Mouse (Mus musculus) layer of hippocampus, adult 8-10 months (tissue): ENCODE measurements around the gene 4930415O20Rik. TPM values are rescaled to one million over a fixed set of nuclear protein-coding genes. Genes with fewer than 3 reads are reported as not detected.
"Not testable (repeated sequence)": the region's sequence is repeated elsewhere in the genome, so short reads cannot be mapped to it uniquely, and the experiment has no call there.

Experiments
- DNase-seq, 2 experiments: peaks; one replicate each; pipeline ENCODE4 v3.0.0; 2022; ENCODE audit warnings: low spot score in 2 of 2
- total RNA-seq, 4 experiments: library from RNA; stranded (reverse); gene quantifications; 2 replicates each; pipeline ENCODE4 v1.2.4; 2022

Gene 4930415O20Rik
- total RNA-seq, 4 experiments from 2014 or later = not detected

DNA sequence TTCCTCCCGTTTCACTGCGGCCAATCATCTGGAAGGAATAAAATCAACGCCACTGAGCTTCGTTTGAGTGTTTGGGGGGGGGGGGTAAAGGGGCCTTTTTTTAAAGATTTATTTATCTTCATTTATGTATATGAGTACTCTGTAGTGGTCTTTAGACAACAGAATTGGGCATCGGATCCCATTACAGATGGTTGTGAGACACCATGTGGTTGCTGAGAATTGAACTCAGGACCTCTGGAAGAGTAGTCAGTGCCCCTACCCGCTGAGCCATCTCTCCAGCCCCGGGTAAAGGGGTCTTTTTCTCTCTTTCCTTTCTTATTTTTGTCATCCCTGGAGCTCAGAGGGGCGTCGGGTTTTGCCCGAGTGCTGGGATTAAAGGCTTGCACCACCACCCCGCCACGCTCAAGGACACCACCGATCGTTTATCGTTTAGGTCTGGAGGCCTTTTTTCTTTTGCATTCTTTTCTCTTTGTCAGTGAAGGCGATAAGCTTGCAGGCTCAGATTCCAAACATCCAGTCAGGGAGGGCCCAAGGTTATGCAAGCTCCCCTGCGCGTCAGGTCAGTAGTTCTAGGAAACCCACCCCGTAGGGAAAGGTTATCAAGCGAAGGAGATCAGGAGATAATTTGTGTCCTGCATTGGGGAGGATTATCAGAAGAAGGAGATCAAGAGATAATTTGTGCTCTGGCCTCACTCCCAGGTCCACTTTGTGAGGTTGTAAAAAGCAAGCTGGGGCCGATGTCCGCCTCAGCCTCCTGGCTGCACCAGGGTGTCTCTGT, 2.4 kb upstream of the 4930415O20Rik start:
- no peak for DNase-seq

DNA sequence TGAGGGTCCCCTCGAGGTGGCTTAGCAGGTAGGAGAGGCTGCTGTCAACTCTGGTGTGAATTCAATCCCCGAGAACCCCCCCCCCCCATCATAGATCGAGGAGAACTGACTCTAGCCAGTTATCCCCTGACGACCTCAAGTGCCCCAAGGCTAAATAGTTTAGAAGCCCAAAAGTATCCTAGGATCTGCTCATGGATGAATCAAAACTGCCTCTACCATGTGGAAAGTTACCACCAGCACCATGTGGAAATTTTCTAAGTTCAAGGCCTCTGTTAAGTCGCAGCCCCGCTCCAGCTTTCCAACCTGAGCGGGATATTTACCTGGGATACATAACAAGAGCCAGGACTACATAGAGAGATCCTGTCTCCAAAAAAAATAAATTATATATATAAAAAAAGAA, 1.6 kb upstream of the 4930415O20Rik start:
- no peak for DNase-seq

DNA sequence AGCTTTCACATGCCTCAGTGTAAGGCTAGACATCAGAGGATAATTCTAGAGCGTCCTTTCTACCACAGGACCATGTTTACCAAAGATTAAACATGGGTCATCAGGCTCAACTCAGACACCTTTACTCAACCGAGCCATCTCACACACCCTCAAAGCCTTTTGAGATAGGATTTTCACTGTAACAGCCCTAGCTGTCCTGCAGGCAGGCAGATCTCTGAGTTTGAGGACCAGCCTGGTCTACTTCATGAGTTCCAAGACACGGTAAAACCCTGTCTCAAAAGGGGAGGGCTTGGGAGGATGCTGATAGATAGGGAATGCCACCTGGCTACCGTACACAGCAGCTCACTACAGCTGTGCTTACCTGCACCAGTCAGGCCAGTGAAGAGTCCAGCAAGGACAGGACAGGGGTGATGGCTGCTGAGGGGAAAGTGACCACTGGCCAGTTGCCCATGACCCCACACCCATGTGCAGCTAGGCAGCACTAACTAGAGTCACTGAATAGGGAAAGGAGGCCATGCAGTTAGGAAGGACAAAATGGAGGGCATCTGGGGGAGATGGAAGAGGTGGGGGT, 924 bp upstream of the 4930415O20Rik start:
- DNase-seq = no peak

DNA sequence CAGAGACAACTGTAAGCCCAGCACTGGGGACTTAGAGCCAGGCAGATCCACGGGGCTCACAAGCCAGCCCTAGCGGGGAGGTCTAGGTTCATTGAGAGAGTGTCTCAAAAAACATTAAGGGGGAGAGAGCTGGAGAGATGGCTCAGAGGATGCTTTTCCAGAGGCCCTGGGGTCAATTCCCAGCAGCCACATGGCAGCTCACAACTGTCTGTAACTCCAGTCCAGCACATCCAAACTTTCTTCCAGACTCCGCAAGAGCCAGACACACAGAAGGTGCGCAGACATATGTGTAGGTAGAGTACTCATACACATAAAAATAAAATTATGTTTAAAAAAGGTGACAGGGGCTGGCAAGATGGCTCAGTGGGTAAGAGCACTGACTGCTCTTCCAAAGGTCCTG, 2.5 kb downstream of the 4930415O20Rik start:
- DNase-seq = no peak

DNA sequence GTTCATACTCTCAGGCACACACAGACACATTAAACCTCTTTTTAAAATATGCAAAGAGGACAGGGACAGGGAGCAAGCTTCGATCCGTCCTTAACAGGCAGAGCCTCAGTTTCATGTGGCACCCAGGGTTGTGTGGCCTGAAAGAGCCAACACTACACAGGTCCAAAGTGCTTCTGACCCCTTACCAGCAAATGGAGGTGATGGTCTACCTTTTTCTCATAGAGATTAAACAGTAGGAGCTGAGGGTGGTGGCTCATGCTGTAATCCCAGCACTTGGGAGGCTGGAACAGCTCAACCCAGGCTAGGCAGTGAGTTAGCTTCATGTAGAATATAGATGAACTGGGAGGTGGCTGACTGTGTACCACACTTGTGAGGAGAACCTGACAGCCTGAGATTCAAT, 8.5 kb downstream of the 4930415O20Rik start:
- no peak for DNase-seq

DNA sequence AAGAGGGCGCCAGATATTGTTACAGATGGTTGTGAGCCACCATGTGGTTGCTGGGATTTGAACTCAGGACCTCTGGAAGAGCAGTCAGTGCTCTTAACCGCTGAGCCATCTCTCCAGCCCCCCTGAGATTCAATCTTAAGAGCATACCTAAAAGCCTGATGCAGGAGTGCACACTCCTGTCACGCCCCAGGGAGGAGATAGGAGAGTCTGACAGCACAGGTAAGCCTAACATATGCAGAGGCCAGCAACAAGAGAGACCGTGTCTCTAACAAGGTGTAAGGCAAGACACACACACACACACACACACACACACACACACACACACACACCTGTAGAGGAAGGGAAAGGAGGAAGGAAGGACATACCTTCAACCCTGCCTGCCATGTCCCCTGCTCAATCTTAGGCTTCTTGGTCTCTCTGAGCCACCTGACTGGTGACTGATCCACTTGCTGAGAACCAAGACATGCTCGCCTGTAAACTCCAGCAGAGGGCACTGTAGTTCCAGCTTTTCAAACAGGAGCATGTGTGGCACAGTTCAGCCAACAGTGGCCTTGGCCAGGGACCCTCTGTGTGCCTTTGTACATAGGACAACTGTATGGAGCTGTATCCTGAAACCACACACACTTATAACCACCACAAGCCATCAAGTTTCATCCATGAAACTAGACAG, 9.1 kb downstream of the 4930415O20Rik start:
- peak; percentile 71 to 79 for DNase-seq

DNA sequence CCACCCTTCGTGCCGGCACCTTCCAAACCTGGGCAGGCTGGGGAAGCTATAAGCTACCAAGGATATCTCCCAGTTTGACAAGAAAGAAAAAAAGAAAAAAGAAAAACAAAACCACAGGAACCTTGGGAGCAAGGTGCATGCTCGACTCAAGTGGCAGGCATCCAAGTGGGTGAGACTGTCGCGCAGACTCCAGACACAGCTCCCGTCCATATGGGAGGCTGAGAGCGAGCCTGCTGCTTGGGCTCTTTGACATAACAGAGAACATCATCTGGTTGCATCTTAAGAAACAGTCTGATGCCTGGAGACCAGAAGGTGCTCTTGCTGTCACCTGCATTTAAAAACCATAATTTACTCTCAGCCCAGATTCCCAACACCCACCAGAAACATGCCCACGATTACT, 11.6 kb downstream of the 4930415O20Rik start:
- DNase-seq = peak in 1 of 2 experiments; percentile 44

DNA sequence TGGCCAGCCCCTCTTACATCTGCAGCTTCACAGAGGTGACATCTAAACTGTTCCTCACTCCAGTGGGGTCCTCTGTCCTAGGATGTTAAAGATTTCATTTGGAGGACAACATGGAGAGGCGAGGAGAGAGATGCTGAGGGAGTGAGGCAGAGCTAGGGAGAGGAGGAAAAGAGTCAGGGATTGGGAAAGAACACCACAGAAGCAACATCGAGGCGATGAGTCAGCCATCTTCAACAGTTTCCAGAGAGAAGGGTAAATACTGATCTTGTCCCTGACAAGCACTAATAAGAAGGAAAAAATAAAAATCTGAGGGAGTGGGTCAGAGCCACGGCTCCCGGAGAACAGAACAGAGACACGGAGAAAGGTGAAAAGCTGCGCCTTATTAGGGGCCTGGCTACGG, 12.2 kb downstream of the 4930415O20Rik start:
- no peak for DNase-seq

DNA sequence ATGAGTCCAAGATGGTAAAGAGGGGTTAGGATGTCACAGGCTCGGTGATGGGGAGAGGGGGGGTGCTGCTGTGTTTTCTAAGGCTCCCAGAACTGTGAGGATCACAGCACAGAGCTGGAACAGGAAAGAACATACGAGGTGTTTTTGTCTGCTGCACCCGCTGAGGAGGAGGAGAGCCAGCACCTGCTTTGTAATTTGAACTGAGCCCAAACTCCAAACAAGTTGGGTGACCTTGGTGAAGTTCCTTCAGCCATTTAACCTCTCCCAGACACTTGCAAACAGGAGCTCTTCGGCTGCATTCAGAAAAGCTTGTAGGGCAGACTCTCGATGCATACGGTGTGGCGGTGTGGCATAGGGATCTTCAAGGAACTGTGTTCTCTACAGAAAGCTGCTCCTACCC, 14.6 kb downstream of the 4930415O20Rik start:
- DNase-seq = no peak

DNA sequence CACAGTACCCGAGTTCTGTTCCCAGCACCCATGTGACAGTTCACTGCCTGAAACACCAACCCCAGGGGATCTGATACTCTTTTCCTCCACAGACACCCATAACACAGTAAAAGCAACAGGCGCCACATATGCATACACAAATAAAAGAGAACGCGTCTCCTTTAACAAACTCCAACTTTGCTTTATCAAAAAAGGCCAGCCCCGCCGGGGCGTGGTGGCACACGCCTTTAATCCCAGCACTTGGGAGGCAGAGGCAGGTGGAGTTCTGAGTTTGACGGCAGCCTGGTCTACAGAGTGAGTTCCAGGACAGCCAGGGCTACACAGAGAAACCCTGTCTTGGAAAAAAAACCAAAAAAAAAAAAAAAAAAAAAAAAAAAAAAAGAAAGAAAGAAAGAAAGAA, 15.3 kb downstream of the 4930415O20Rik start:
- not testable (repeated sequence) for DNase-seq

DNA sequence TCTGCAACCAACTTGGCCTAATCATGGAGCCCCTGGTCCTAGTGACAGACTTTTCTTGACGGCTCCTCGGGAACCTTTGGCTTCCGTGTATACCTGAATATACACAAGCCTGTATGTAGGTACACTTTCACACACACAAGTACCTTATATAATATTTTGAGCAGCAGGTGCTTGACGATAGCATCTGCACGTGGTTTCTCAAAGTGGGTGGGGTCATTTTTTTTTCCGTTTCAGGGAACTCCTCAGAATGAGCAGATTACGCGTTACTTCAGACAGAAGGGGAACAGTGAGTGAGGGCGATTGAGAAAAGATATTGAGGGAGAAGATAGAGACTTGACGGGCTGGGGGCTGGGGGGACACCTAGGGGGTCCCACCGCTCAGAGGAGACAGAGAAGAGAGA, 16.9 kb downstream of the 4930415O20Rik start:
- DNase-seq = no peak

DNA sequence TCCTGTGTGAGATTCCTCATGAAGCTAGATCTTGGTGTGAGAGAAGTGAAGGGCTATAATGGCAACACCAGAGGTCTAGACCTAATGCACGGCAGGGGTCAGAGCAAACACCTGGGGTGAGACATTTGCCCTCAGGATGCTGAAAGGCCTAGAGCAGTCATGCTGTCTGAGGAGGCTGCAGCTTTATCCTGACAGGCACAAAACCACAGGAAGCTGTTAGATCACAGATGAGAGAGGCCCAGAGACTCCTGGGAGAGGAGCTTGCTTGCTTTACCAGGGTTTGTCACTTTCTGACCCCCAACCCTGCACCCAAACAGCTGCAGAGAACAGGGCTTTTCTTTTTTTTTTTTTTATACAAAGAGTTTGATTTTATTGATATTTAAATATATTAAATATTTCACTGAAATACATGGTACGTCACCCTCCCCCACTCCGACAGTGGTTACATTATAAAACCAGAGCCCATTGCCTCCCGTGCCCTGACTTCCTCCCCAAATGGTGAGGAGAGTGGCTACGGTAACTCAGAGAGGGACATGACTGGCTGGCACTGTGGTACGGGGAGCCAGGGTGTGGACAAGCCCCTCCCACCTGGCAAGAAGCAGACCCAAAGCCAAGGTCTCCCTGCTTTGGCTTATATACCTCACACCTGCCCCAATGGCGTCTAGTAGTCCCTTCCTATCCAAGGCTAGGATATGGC, 19.0 kb downstream of the 4930415O20Rik start:
- DNase-seq = no peak

DNA sequence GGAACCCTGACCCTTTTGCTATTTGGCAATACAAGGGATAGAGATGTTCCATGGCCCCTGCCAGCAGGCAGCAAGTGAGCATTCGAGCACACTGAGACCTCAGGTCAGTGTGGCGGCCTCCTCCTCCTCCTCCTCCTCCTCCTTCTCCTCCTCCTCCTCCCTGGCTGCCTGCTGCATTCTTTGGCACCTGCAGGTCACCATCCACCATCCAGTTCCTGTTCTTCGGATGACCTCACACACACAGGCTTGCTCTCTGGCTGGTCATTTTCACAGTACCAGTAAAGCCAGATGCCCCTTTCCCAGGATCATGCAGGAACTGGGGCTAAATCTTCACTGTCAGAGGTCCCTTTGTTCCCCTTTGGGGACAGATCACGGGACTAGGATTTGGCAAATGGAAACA, 20.6 kb downstream of the 4930415O20Rik start:
- no peak for DNase-seq

DNA sequence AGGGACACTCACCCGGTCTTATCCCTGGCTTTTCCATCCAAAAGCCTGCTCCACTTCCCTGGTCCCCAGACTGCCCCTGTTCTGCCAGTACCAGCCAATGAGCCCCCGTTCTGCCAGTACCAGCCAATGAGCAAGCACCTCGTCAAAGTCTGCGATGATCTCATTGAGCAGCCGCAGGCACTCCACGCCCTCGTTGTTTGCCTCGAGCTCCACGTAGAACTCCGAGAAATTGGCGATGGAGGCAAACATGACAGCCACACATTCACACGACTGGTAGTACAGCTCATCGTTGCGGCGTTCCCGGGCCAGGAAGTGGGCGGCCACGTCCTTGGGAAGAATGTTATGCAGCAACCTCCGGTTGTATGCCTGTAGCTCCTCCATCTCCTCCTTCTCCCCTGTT, 23.4 kb downstream of the 4930415O20Rik start:
- peak; percentile 37 to 56 for DNase-seq

DNA sequence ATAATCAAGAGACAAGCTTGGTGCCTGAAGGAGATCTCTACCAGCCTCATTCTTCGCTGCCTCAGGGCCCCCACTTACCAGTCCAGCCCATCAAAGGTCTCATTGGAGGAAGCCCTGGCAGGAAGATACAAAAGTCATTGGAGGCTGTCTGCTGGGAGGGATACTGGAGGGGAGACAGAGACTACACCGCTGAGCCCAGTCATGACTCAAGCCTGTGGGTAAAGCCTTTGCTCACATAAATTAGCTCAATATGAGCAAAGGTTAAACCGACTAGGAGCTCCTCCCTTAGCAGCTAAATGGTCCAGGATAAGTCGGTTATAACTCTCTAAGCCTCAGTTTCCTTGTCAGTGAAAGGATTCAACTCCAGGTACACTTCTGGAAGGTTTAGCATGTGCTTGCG, 24.2 kb downstream of the 4930415O20Rik start:
- DNase-seq = no peak

DNA sequence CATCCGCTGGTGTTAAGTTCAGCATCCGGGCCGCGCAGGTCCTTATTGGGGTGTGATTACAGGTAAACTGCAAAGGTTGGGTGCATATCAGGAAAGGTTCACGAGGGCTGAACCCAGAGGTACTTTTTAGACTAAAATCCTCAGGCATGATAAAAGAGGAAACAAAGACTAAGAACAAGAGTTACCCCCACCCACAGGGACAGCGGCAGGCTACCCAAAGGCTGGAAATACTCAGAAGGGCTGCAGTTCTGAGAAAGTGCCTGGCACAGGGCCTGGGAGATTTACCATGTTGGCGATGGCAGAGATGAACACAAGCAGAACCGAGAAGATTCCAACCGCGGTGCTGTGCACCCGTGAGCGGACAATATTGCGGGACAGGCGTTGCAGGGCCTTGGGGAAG, 25.8 kb downstream of the 4930415O20Rik start:
- no peak for DNase-seq

DNA sequence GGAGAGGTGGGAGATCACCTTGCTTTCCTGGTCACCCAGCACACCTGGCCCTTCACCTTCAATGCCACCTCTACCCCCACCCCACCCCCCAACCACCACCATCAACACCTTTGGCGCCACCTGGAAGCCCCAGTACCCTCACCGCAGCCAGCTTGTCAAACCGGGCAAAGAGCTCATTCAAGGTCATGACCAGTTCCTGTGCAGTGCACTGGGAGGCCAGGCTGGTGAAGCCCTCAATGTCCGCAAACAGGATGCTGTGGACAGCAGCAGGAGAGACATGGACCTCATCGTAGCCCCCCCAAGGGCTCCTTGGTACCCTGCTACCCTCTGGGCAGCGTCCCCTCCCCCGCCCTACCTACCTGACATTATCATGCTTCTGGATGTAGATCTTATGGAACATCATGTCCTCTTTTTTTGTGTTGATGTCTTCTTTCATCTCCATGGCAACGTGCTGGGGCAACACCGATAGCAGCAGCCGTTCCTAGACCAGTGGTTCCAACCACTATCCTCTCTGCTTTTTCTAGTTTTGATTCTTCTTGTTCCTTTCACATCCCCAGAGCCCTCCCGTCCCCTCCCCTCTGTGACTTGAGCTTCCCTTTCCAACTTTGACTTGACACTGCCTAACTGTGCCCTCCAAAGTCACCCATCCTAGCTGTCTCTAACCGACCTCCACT, 29.4 kb downstream of the 4930415O20Rik start:
- DNase-seq = no peak

DNA sequence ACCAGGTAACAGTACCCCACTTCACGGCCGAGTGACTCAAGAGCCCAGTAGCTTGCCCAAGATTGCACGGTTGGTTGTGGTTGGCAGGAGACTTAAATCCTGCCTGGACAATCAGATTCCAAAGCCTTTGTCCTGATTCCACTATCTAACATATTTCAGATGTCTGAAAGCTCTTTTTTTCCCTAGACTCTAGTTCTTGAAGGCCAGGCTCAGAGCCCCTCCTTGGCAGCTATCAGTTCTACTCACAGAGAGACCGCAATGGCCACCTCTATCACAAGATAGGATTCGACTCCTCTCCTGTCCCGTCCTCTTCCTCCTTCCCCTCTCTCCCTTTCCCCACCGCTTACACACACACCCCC, 31.0 kb downstream of the 4930415O20Rik start:
- no peak for DNase-seq

DNA sequence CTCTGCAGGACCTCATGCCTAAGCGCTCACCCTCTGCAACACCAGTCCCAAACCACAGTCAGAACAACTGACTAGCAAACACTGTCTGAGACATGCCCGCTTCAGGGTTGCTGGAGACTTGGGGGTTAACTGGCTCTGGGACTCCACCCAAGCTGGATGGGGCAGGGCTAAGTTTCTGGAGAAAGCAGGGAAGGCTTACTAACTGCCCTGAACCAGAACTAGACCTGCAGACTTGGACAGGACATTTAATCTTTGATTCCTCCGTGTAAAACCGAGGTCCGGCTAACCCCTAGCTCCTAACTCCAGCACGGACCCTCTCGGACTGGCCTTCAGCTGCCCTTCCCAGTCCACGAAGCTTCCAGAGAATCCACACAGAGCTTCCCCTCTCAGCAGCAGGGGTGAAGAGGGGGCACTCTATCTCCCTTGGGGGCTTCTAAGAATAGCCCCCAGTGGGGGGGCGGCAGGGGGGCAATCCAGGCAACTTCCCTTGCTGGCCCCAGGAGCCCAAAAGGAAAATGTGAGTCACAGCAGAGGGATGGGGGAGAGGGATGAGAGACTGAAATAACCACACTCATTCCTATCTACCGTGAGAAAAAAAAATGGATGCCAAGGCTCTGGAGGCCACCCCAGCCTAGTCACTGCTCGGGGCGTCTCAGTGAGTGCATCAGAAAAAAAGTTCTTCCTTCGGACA, 31.5 kb downstream of the 4930415O20Rik start:
- DNase-seq = no peak

DNA sequence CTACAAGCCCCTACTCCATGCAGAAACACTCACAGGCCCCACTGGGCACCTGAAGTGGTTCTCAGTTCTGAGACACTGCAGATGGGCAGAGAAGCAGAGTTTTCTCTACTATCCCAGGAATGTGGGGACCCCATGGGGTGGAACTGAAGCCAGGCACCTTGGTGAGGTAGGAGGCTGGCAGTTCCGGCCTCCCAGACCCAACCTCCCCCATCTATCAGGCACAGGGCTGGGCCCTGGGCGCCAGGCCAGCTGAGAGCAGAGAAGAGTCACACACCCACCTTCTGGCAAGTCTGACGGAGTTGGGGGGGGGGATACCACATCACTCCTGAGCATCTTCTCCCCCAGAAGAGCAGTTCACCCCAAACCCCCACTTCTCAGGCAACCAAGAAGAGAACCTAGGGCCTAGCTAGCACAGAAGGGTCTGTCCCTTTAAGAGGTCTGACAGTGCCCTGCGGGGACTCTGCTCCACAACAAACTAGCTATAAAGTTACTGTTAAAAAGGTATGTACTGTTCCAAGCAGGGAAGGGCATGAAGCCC, 32.2 kb downstream of the 4930415O20Rik start:
- DNase-seq = no peak
